Mouse (Mus musculus) bone marrow macrophage, adult 2 months (primary cell): ENCODE measurements around the gene Tubgcp5. TPM values are rescaled to one million over a fixed set of nuclear protein-coding genes. Genes with fewer than 3 reads are reported as not detected.

Experiments used
- H3K27ac ChIP-seq: 2 replicates; pipeline ENCODE4 v1.5.1; 2012; ENCODE audit warnings: low read depth, low read length; ENCODE audit not compliant: insufficient read depth
- H3K4me1 ChIP-seq: 2 replicates; pipeline ENCODE4 v1.6.1; 2012; ENCODE audit warnings: low read length; ENCODE audit not compliant: control insufficient read depth, insufficient read depth
- H3K4me3 ChIP-seq: 2 replicates; pipeline ENCODE4 v1.5.1; 2012; ENCODE audit warnings: mild to moderate bottlenecking, low read length, moderate library complexity; ENCODE audit not compliant: insufficient read depth
- CTCF ChIP-seq: IDR thresholded peaks from 2 replicates; pipeline ENCODE4 v1.5.1; 2012; ENCODE audit warnings: low read depth, mild to moderate bottlenecking, low read length, moderate library complexity
- POLR2A ChIP-seq: IDR thresholded peaks from 2 replicates; pipeline ENCODE4 v1.6.1; 2012; ENCODE audit warnings: mild to moderate bottlenecking, low read depth, low read length, borderline replicate concordance
- polyA plus RNA-seq: library from polyadenylated mRNA; stranded (reverse); fragments of >200 nt; gene quantifications from 2 replicates; pipeline ENCODE4 v1.2.4, GENCODE M21; 2012; ENCODE audit not compliant: missing spikeins, insufficient read depth, insufficient read length

The Tubgcp5 gene
- polyA plus RNA-seq, 1 experiment: 25.7 TPM

DNA sequence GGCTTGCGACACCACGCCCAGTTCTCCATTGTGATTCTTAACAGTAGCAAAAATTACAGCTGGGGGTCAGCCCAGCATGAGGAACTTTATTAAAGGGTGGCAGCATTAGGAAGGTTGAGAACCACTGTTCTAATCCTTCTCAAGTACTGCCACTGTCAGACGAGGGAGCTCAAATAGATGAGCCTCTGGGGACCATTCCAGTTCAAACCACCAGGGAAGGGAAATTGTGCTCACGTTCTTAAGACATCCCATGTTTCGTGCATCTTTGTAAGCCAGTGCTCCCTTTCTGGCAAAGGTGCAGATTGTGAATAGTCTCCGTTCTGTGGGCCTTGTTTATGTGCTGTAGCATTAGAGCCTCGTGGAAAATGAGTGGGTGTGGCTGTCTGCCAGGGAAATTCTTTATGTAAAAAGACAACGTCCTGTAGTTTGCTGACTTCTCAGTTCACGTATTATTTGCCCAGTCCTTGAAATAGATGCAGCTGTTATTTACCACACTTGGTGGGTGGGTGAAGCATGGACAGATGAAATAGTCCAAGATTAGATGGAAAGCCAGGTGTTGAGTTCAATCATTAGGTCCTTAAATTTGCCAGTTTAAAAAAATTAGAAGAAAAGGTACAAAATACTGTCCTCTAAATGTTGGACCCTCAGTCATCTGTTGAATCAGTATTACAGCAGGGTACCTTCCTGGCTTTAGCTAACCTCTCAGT is 52.8 kb downstream of the Tubgcp5 start:
- H3K27ac ChIP-seq: peak overlapping the region; percentile 46
- H3K4me1 ChIP-seq: peaks cover 63% of the 10 kb centered on the region
- no peak overlapping the region for H3K4me3 ChIP-seq
- TF ChIP-seq CTCF: no peak
- TF ChIP-seq POLR2A: no peak

DNA sequence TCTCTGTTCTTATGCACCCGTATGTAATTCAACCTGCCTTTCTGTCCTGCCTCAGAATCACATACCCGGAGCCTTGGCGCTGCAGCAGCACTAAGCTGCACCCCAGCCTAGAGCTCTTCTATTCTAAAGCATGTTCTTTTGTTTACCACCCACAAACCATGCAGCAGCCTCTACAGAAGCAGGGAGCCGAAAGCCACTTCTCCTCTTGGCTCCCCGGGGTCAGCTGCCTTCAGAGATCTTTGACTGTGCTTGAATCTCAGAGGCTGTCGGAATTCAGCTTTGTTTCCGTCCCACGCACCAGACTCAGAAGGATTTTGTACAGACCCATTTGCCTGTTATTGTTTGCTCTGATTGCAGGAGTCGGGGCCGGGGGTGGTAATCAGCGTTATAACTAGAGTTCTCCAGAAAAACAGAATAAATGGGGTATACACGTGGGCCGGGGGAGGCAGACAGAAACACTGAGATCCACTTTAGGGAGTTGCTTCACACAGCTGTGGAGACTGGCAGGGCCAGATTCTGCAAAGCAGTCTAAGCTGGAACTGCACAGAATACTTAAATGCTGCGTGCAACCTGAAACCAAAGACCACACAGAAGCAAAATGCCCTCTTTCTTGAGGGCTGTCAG is 56.1 kb downstream of the Tubgcp5 start:
- Histone ChIP-seq H3K4me1 (peaks cover 76% of the 10 kb centered on the region), H3K4me3 (no peak overlapping the region), H3K27ac (no peak overlapping the region)
- TF ChIP-seq POLR2A (no peak), CTCF (no peak)

DNA sequence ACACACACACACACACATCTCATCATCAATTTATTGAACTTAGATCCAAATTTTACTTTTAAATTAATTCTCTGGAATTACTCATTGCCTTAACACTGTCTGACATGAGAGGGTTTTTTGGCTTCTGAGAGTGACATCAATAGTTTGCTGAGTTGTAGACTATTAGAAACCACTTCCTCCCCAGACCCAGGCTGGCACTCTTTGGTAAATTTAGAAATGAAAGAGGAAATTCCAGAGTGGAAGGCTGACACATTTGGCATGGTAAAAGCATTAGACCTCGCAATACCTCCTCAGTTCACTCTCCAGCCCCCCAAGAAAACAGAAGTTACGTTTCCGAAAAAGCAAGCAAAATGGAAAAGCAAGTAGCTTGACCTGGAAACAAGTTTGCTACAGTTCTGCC is 58.8 kb downstream of the Tubgcp5 start:
- Histone ChIP-seq H3K4me3 (no peak overlapping the region), H3K27ac (peak overlapping the region; percentile 61), H3K4me1 (peaks cover 78% of the 10 kb centered on the region)
- TF ChIP-seq CTCF (no peak), POLR2A (no peak)

DNA sequence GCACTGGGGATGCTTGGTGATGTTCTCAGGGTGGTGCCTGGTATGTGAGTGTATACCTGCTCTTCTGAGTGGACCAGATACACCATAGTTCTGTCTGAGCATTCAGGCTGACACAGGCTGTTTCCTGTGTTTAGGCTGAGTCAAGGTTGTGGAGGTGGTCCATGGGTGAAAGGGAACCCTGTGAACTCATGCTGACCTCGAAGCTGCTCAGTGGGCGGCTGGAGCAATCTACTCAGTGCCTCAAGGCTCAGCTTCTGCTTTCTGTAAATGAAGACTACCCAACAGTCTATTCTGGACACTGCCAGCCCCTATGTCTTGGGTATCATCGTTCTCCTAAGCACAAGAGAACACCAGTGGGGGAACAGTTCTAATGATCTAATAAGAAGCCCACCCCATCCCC is 61.6 kb downstream of the Tubgcp5 start:
- Histone ChIP-seq H3K4me3 (no peak overlapping the region), H3K4me1 (peaks cover 82% of the 10 kb centered on the region), H3K27ac (no peak overlapping the region)
- TF ChIP-seq POLR2A (no peak), CTCF (no peak)

DNA sequence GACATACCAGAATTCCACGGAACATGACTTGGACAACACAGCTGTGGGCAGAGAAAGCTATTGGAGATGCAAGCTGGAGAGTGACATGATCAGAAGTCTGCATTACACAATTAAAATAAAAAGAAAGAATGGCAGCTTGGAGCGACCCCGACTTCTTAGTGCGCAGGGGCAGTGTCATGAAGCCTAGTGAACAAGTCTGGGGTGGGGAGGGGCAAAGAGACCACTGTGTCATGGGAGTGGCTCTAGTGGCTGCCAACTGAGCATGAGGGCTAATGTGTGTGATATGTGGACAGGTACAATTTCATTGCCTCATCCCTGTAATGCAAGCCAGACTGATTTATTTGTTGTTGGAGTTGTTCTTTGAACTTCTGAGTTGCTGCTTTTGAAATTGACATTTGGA is 62.8 kb downstream of the Tubgcp5 start:
- peaks cover 74% of the 10 kb centered on the region for H3K4me1 ChIP-seq
- TF ChIP-seq CTCF (no peak), POLR2A (no peak)
- H3K27ac ChIP-seq: no peak overlapping the region
- no peak overlapping the region for H3K4me3 ChIP-seq

DNA sequence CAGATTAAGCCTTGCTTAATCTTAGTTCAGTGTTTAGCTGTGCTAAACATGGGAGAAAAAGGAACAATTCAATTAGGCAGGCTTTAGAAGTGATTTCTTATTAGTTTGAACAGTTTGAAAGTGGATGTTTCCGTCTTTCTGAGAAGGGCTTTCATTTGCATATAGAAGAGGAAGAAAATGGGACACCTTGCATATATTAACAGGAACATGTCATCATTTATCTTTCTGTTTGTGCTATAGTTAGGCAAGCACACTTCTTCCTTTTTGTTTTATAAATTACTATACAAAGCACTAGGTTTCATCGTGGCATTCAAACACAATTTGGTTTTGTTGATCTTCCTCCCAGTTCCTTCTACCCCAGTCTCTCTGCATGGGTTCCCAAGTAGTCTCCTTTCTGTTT is 63.8 kb downstream of the Tubgcp5 start:
- no peak for TF ChIP-seq CTCF
- no peak for TF ChIP-seq POLR2A
- Histone ChIP-seq H3K4me1 (peaks cover 67% of the 10 kb centered on the region), H3K27ac (0 out of 2 replicates have a peak overlapping the region, but pooled peaks have one; percentile 18)

DNA sequence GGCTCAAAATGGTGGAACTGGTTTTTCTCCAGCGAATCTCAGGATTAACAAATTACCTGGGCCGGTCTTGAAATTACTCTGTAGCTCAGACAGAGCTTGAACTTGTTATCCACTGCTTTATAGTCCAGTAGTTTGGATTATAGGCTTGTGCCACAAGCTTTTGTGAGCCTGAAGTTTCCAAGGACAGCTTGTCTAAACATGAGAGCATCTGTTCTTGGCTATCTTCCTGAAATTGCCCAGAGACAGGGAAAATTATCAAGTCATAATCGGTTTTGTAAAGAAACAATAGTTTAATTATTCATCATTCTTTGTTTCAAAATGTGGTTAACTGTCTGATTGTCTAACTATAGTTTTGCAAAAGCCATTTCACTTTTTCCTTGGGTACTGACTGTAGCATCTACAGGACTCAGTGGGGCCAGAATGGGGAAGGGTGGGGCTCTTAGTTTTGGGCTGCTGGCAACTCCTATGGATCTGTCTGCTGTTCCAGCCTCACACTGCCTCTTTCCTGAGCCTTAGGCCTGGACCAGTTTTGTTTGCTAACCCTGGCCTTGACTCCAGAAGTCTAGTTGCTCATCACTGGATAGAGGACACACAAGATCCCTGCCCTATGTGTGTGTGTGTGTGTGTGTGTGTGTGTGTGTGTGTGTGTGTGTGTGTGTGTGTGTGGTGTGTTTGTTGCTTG is 65.0 kb downstream of the Tubgcp5 start:
- H3K27ac ChIP-seq: no peak overlapping the region
- H3K4me1 ChIP-seq: peaks cover 61% of the 10 kb centered on the region
- H3K4me3 ChIP-seq: no peak overlapping the region
- TF ChIP-seq CTCF (no peak), POLR2A (no peak)

More for the DNA sequence above, 63.8 kb downstream of the Tubgcp5 start:
- no peak overlapping the region for H3K4me3 ChIP-seq

DNA sequence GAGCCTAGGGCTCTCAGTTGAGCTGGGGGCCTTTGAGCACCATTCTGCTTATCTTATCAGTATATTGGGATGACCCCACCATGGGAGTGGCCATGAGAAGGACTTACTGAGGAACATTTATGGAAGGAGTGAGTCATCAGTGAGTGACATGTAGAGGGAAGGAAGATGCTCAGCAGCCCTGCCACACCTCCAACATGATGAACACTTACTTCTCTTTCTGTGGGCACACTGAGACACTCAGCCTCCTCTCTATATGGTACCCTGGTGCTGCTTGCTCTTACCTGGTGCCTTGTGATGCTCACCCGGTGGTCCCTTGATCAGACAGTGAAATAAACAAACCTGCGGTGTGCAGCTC is 65.5 kb downstream of the Tubgcp5 start:
- Histone ChIP-seq H3K27ac (no peak overlapping the region), H3K4me3 (no peak overlapping the region), H3K4me1 (peaks cover 57% of the 10 kb centered on the region)
- TF ChIP-seq POLR2A: no peak
- TF ChIP-seq CTCF: no peak

DNA sequence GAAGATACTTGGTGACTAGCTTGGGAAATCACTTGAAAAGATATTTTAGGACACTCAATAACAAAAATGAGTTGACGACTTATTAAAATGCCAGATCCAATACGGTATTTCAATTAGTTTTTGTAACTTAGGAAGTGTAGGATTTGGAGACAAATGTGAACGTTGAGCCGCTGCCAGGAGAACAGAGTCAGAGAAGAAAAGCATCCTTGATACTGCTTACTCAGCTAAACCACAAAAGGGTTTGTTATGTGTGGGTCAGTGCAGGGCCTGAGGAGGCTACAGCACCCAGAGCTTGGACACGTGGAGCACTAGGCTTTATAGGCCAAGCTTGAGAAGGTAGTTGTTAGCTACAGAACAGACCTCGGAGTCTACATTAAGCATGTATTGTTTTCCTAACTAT is 66.0 kb downstream of the Tubgcp5 start:
- no peak overlapping the region for H3K27ac ChIP-seq

DNA sequence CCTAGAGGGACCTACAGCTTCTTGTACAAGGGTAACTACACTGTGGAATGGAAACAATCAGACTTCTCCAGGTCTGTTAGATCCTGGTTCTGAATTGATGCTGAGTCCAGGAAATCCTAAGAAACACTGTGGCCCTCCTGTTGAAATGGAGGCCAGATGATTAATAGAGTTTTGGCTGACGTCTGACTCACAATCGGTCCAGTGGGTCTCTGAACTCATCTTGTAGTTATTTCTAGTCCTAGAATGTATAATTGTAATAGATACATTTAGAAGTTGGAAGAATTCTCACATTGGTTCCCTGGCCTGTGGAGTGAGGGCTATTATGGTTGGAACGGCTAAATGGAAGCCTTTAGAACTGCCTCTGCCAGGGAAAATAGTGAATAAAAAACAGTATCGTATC is 67.2 kb downstream of the Tubgcp5 start:
- H3K4me1 ChIP-seq: peaks cover 54% of the 10 kb centered on the region
- TF ChIP-seq CTCF: no peak
- TF ChIP-seq POLR2A: no peak
- no peak overlapping the region for H3K4me3 ChIP-seq
- no peak overlapping the region for H3K27ac ChIP-seq

More for the DNA sequence above, 66.0 kb downstream of the Tubgcp5 start:
- H3K4me1 ChIP-seq: peaks cover 53% of the 10 kb centered on the region
- no peak for TF ChIP-seq POLR2A
- no peak for TF ChIP-seq CTCF
- H3K4me3 ChIP-seq: no peak overlapping the region

DNA sequence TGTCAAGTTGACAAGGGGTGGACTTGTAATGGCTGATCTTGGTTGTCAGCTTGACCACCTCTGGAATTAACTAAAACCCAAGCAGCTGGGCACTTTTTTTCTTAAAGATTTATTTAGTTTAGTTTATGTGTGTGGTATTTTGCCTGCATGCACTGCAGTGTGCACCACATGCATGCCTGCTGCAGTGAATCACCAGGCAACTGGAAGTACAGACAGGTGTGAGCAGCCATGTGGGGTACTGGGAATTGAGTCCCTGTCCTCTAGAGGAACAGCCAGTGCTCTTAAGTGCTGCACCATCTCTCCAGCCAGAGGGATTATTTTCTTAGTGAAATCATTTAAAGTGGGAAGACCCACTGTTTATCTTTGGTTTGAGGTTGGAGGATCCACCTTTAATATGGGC is 71.1 kb downstream of the Tubgcp5 start:
- Histone ChIP-seq H3K4me1 (peaks cover 47% of the 10 kb centered on the region), H3K27ac (no peak overlapping the region), H3K4me3 (no peak overlapping the region)
- TF ChIP-seq POLR2A: no peak
- no peak for TF ChIP-seq CTCF
